Mouse (Mus musculus) spleen, adult 12 weeks (tissue): ENCODE measurements around the gene Snx29.
"Not testable (repeated sequence)": the region's sequence is repeated elsewhere in the genome, so short reads cannot be mapped to it uniquely, and the experiment has no call there.

ENCODE experiments used
- DNase-seq: peaks from one replicate; pipeline ENCODE4 v3.0.0; 2022; ENCODE audit warnings: low spot score

Snx29 gene

DNA sequence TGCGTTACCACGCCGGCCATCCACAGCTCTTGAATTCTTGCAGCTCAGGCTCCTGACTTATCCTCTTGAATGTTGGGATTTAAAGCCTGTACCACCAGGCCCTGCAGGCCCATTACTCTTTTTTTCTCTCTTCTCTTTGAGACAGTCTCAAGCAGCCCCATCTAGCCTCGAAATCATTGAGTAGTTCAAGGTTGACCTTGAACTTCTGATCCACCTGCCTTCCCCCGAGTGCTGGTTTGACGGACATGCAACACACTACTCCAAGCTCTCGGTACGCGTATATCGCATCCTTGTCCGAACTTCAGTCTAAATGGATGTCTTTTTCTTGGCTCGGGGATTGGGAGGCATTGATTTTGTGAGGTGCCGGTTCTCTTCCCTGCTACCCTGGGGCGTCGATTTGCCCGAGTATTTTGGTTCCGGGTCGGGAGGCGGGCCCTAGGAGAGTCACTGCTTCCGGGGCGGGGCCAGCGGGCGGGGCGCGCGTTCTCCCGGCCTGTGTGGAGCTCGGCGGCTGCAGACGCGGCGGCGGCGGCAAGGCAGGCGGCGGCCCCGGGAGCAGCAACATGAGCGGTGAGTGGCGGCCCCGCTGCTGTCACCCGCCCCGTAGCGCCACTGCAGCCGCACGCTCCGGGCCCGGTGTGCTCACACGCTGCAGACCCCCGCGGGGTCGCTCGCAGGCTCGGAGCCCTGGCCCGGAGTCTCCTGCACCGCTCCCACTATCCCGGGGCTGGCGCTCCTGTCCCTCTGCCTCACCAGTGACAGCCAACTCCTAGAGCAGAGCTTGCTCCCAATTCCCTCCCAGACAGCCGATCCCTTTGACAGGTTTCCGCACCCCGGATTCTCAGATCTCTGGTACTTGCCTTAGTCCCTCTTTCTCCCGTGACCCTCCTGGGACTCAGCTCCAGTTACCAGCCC lies at the start of gene Snx29:
Gene Snx29, plus strand, starts transcription at position 500 of the 915 bp plus-strand sequence.
- peak; percentile 96 for DNase-seq

DNA sequence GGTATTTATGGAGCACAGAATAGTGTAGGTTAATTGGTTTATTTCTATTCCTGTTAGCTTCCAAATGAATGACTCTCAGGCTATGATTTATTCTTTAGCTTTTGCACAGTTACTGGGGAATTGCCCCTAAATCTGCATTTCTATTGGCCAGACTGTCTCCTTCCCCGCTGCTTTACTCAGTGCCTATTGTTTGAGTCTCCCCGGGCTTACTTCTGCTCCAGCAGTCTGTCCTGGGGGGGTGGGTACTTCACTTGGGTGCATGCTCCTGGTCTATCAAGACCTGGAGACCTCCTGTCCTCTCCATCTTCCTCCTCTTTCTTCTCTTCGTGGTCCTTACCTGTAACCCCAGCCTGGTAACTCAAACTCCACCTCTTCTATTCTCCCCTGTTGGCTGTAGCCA lies 45.8 kb upstream of the Snx29 start:
- no peak for DNase-seq

DNA sequence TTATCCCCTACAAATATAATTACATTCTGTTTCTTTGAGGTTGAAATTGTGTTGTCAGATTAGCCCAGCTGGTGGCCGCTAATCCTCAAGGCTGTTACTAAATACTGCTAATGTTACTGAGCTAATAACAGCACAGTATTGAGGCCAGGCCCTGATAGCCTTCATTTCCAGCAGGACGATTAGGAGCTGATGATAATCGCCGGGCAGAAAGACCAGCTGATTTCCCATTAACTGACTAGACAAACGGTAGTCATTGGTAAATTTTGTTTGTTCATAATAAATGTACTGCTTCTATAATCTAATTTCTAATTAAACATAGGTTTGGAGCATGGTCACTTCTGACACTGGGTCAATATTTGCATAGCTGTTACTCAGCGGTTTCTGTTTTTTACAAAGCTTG lies 43.9 kb upstream of the Snx29 start:
- DNase-seq: no peak

DNA sequence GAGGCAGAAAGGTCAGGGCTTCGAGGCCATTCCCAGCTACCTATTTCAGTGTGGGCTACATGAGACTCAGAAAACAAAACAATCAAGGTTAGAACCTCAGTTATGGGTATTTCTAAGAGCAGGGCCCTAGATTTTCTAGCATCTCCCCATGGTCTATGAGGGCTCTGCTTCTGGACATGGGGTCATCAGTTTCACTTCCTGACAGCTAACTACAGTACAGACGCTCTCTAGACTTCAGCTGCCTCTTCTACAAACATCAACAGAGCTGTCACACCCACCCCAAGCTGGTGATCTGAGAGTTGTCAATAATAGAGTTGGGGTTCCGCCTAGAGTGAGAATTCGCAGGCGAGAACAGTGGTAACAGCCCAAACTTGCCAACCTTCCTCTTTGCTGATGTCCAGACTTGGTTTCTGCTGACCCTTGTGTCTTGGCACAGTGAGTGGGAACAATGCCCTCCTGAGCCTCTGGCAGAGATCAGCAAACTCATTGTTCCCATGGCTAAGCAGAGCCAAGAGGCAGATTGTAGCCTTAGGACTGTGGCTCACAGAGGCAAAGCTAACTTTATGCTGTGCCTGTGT lies 40.0 kb upstream of the Snx29 start:
- no peak for DNase-seq

DNA sequence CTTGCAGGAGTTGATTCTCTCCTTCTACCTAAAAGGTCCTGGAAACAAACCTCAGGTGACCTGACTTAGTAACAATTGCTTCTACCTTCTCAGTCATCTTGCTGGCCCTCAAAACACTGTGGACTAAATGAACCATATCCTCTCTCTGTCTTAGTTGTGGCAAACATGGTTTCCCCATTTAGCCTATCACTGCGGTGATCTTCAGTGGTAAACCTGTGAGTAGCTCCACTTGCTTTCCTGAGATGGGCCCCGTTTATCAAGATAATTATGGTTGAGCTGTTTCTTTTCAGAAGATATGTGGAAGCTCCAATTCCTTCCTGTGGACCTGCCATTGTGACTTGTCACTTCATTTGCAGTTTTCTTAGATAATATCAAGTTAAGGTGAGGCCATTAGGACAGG lies 37.8 kb upstream of the Snx29 start:
- no peak for DNase-seq

DNA sequence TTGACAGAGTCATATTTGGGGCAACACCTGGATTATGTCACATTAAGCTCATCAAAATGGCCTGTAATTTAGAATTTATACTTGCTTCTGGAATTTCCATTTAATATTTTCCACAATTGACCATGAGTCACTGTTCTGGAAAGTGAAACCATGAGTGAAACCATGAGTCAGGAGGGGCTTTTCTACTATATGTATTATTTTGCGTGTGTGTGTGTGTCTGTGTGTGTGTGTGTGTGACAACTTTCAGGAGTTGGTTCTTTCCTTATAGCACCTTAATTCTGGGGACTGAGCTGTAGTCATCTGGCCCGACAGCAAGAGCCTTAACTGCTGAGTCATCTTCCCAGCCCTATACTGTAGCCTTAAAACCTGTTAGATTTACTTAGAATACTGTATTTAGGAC lies 36.8 kb upstream of the Snx29 start:
- DNase-seq: no peak

DNA sequence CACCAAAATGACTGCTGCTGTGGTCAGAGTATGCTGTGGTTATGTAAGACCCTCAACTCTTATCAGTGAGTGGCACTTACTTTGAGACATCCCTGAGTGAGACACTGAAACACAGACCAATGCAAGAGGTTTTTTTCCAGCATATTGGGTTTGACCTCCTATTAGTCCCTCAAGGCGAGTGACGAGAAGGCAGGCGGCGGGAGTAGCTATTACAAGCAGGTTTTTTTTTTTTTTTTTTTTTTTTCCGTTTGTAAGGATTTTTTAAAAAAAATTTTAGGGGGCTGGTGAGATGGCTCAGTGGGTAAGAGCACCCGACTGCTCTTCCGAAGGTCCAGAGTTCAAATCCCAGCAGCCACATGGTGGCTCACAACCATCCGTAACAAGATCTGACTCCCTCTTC lies 33.8 kb upstream of the Snx29 start:
- not testable (repeated sequence) for DNase-seq

DNA sequence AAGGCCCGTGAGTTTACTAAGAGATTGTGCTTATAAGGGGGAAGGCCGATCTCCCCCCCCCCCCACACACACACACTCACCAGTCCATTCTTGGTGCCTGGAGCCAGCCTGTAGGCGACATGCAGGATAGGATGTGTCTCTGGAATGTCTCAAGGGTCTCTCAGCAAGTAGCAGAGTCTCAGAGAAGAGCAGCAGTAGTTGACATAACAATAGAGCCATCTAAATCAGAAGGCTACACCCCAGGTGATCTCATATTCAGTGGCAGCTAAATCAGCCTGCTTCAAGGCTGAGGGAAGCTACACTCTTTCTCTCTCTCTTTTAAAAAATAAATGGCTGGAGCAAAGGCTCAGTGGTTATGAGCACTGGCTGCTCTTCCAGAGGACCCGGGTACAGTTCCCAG lies 27.1 kb upstream of the Snx29 start:
- not testable (repeated sequence) for DNase-seq

DNA sequence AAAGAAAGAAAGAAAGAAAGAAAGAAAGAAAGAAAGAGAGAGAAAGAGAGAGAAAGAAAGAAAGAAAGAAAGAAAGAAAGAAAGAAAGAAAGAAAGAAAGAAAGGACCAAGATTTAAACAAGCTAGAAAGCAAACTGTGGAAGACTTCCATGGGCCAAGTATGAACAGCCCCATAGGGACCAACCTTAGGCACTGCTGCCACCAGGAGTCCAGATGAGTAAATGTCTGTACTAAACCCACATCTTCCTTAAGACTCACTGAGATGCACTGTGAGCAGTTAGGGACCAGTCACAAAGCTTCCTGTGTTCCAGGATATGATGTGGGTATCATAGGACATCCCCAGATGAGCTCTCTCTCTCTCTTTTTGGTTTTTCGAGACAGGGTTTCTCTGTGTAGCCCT lies 25.0 kb upstream of the Snx29 start:
- not testable (repeated sequence) for DNase-seq

DNA sequence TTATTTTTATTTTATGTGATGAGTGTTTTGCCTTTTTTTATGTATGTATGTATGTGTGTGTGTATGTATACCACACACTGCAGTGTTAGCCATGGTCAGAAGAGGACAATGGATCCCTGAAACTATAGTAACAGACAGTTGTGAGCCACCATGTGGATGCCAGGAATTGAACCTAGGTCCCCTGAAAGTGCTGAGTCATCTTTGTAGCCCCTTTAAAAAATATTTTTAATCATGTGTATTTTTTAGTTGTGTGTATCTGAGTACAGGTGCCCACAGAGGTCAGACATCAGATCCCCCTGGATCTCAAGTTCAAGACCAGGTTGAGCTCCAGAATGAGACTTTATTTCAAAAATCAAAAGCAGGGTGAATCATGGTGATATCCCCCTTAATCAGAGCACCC lies 19.0 kb upstream of the Snx29 start:
- no peak for DNase-seq

DNA sequence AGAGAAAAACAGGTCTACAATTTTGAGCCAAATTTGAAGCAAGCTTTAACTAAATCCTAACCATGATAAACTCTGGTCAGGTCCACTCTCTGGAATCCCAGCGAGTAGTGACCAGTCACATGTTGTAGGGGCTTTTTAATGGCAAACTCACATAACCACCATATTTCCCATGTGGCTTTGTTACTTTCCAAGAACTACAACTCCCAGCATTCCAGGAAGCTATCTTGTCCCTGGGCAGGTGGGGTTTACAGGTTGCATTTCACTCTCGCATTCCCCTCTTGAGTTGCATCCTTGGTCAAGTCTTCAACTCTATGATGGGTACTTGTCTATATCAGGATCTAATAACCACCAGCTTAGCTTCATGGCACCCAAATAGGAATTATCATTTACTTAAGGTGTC lies 17.2 kb upstream of the Snx29 start:
- no peak for DNase-seq

DNA sequence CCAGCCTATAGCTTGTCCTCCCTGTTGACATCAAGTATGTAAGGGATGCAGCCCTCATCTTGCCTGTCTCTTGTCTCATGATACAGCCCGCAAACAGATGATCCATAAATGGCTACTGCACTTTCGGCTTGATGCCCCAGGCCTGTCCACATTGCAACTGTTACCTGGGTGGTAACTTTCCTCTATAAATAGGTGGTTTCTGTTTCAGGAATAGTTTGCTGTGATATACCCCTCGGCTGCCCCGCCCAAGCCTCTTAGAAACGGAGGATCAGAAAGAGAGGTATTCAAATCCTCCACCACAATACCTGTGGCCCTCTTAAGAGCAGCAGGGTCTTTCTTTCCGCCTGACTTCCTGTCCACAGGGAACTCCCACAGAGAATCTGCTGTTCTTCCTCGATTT lies 9.2 kb upstream of the Snx29 start, which contains the start of gene Tnfrsf17:
Gene Tnfrsf17, plus strand, starts transcription at position 301 of the 400 bp plus-strand sequence.
- no peak for DNase-seq

DNA sequence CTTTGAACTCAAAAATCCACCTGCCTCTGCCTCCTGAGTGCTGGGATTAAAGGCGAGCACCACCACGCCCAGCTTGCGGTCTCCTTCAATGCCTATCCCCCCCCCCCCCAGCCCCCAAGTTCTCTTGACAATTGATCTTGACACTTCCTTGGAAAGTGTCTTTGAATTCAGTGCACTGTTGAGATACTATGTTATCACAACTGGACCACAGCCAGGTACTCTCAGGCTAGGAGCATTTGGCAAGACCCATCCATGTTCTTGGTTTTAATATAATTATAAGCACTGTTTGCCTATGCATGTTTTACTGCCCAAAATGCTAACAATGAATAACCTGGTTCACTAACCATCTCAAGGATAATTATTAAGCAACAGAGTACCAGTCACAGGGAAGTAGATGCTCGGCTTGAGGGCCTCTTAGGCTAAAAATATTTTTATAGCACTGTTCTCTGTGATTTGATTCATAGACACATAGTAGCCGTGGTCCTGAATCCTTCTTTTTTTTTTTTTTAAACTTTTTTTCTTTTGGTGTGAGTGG lies 6.9 kb upstream of the Snx29 start:
- DNase-seq: no peak

DNA sequence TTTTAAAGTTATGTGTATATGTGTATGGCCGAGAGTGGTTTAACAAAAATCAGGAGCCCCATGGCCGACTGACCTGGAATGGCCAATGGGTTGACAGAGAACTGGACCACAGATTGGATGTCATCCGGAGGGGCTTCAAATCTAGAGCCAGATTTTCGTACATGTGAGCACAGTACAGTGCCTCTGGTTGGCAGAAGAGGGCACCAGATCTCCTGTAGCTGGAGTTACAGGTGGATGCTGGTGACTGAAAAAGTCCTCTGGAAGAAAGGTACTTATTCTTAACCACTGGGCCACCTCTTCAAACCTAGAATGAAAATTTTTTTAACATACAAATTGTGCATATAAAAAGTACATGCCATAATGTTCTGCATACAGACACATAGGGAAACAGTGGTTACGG lies 6.0 kb upstream of the Snx29 start:
- DNase-seq: no peak

DNA sequence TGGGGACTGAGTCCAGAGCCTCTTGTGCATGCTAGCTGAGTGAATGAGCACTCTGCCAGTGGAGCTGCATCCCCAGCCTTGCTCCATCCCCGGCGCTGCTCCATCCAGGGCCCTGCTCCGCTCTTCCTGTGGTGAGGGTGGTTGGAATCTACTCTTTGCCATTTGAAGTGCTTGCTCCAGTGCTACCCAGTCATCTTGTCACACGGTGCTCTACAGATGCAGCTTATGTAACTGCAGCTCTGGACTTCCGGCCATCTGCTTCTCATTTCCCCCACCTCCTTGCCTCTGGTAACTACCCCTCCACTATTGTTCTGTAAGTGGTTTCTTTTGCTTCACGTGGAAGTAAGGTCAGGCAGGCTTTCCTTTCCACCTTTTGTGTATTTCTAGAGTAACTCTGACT lies 5.4 kb upstream of the Snx29 start:
- DNase-seq: no peak

DNA sequence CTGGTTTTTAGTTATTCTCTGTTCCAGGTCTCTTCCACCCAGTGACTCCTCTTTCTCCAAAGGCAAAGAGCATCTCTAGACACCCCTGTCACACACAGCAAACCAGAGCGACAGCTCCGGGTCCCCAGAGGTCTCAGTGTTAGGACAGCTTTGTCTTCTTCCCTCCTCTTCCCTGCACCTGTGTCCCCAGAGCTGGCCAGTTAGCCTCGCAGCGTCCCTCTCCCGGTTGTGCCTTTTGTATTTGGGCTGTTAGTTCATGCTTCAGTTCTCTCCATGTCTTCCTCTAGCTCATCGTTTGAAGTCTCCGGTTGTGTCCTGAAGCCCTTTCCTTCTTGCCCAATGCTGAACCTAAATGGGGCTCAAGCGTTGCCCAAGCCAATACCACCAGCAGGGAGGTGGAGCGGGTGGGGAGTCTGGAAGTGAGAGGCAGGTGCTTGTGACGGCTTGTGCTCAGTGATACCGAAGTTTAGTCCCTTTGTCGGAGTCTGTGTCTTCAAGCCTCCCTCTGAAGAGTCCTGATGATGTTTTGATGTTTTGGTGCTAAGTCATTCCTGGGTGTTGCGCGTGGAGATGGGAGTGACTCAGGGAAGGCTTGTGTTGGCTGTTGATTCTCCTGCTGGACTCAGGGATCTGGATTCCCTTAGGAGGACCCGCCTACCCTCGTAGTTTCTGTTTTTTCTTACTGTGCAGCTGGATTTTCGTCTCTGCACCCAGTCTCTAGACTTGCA lies 780 bp downstream of the Snx29 start:
- DNase-seq: peak; percentile 14

DNA sequence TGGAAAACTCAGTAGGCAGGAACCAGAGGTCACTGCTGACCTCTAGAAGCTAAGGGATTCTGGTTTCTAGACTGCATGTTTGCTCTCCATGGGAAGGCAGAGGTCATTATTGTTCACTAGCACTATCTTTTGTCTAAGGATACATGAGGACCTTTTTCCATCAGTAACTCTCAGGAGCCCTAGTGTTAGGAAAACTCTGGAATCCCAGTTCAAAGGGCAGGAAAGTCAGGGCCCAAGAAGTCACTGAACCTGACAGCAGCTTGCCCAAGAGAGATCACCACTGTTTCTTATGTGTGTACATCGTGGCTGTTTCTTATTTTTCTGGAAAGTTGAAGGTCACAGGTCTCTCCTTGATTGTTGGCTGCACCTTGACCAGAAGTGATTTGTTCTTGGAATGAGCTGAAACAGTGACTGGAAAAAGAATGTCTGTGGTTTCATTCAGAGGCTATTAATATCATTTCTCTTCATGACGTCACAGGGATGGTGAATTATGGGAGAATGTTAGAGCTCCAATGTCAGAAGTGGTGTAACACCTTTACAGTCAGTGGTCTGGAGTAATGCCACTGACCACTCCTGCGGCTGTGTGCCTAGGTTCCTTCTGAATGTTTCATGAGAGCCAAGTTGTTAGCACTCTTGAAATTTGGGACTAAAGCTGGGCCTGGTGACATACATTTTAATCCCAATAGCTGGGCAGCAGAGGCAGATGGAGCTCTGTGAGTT lies 7.5 kb downstream of the Snx29 start:
- no peak for DNase-seq

DNA sequence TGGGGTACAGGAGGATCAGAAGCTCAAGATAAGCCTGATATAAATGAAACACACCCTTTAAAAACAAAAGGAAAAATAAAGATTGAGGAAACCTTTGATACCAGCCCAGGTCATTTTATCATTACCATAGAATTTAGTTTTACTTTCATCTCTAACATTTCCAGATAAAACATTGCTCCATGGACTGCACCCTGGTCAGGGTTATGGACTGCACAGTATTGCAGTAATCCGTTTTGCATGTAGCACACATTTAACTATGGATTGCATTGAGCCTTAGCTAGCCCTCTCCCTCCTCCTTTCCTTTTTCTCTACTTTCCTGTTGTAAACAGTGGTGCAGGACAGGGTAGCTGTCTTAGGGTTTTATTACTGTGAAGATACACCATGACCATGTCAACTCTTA lies 8.3 kb downstream of the Snx29 start:
- DNase-seq: no peak

DNA sequence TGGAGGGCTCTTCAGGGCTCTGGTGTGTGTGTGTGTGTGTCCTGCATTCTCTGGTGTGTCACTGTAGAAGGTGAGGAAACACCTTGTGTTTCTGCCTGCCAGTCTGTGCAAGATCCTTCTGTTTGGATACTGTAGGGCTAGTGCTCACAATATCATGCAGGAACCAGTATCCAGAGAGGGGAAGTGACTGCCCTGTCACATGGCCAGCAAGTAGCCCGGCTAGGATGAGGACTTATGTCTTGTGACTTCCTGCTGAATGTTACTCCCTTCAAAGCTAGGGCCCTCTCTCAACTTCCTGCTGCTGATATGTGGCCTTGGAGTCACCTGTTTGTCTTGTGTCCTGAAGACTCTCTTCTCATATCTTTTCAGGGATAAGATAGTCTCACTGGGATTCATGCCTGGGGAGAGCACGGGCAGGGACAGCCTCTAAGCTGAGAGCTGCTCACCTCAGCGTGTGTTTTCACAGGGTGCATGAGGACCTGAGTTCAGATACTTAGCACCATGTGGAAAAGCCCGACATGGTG lies 20.6 kb downstream of the Snx29 start:
- no peak for DNase-seq

DNA sequence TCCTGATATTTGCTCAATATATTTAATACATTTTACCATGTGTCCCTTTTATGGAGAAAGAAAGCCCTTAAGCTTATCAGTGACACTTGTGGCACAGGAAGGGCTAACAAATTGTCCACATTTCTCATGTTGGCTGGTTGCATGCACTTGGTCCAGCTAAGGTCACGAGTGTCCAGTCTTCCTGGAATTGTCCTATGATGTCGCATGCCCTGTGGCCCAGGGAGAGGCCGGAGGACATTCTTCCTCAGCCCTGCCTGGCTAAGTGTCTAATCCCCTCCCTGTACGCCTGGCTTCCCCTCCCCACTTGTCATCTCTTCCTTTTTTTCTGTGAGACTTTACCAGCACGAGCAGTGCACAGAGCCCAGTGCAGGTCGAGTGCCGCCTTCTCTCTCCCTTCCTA lies 29.2 kb downstream of the Snx29 start:
- no peak for DNase-seq

DNA sequence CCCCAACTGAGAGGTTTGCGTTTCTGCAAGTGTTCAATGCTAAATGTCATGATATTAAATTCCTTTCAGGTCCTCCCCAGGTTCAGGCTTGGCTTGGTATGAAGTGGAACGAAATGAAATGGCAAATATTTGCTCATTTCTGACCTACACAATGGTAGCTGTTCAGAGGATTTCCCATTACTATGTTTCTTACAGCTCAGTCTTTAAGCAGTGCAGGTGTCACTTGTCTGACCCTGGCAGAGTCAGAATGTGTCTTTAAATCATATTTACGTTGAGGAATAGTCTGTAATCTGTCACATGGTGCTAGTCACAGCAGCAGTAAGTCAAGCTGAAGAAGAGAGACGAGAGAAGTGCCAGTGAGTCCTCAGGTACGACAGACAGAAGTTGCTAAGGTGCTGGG lies 36.5 kb downstream of the Snx29 start:
- DNase-seq: no peak

DNA sequence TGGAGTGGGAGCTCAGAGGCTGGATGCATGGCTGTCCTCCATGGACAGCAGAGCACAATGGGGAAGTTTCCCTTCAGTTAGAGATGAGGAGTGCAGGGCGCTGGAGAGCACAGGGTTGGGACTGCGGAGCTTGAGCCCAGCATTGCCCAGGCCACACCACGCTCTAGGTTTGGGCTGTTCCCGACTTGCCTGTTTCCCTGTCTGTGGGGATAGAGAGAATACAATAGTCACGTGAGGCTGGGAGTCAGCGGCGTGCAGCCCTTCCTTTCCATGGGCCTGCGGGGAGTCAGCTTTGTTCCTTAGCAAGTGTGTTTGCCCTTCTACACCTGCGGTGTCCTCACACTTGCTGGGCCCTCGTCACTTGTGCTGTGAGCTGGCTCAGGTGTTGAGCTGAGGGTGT lies 37.2 kb downstream of the Snx29 start:
- DNase-seq: no peak
